Mouse (Mus musculus): Measurements from ENCODE around the gene Morn3. TPM values are rescaled to one million over a fixed set of nuclear protein-coding genes. Genes with fewer than 3 reads are reported as not detected.

The Morn3 gene
- total and polyA plus RNA-seq, 3 experiments = not detected

DNA sequence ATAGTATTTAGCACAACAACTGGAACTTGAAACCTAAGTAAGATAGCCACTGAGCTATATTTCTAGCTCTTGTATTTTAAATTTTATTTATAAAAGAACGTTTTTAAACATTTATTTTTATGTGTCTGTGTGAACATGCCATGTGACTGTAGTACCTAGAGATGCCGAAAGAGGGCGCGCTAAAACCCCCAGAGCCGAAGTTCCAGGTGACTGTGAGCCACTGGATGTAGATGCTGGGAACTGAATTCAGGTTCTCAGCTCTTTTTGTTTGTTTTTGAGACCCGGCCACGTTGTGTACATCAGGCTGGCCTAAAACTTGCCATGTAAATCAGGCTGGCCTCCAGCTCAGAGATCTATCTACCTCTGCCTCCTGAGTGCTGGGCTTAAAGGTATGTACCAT is 3.0 kb downstream of the Morn3 start:
- Histone ChIP-seq H3K36me3 (replicated peaks in 1 of 2; ENCODE audit: control insufficient read depth in 1 of 2, insufficient read depth in 1 of 2, low read length in 1 of 2) (no peaks in the 10 kb centered on the region), H3K79me2 (replicated peaks; ENCODE audit: control insufficient read depth, extremely low read depth, insufficient read depth, poor library complexity, severe bottlenecking) (no peaks in the 10 kb centered on the region), H3K27ac (ENCODE audit: insufficient read depth, low read depth) (no peak overlapping the region), H3K9ac (ENCODE audit: insufficient read depth, low read depth) (no peak overlapping the region), H3K4me1 (ENCODE audit: control insufficient read depth in 1 of 2, insufficient read depth in 2 of 2) (peaks cover 2 to 26% of the 10 kb centered on the region in 2 experiments; a peak in 2 of 4 replicates), H3K27me3 (replicated peaks) (no peaks in the 10 kb centered on the region), H3K9me3 (replicated peaks; ENCODE audit: low read length) (no peaks in the 10 kb centered on the region), H3K4me3 (replicated peaks in 1 of 3; ENCODE audit: low read depth in 2 of 3, low read length in 2 of 3, poor library complexity in 1 of 3) (no peak overlapping the region), H3K4me2 (ENCODE audit: insufficient read depth, low read depth, poor library complexity, severe bottlenecking) (no peak overlapping the region)
- TF ChIP-seq USF2 (conservative IDR thresholded peaks at IDR 0.05; ENCODE audit: low read depth, low read length) (no peak), POLR2A (IDR thresholded peaks at IDR 0.05; ENCODE audit: low read depth, low read length) (no peak), SMC3 (IDR thresholded peaks at IDR 0.05; ENCODE audit: low read depth, low read length) (peak; percentile 32), POLR2AphosphoS2 (IDR thresholded peaks at IDR 0.05; ENCODE audit: low read depth, low read length) (no peak), MAFK (IDR thresholded peaks at IDR 0.05; ENCODE audit: insufficient replicate concordance, low read length) (no peak), TCF12 (IDR thresholded peaks at IDR 0.05; ENCODE audit: low read depth, low read length) (no peak), EP300 (IDR thresholded peaks at IDR 0.05; ENCODE audit: low read length) (no peak), USF1 (IDR thresholded peaks at IDR 0.05; ENCODE audit: low read depth, low read length) (peak; percentile 3; the same call in 1 of the 2 replicates), MYC (IDR thresholded peaks at IDR 0.05; ENCODE audit: low read depth, low read length) (0 out of 2 replicates have a peak, but pooled peaks have one; percentile 21), JUND (conservative IDR thresholded peaks at IDR 0.05; ENCODE audit: low read depth, low read length) (no peak), CHD1 (IDR thresholded peaks at IDR 0.05; ENCODE audit: low read depth, low read length) (no peak), BHLHE40 (IDR thresholded peaks at IDR 0.05; ENCODE audit: low read depth, low read length) (no peak), UBTF (IDR thresholded peaks at IDR 0.05; ENCODE audit: low read depth, low read length) (no peak), MEF2A (IDR thresholded peaks at IDR 0.05; ENCODE audit: borderline replicate concordance, low read depth, low read length) (no peak), NRF1 (IDR thresholded peaks at IDR 0.05; ENCODE audit: low read depth, low read length) (no peak), RCOR1 (conservative IDR thresholded peaks at IDR 0.05; ENCODE audit: low read depth, low read length) (no peak), IRF4 (IDR thresholded peaks at IDR 0.05; ENCODE audit: low read depth, low read length) (no peak), RAD21 (IDR thresholded peaks at IDR 0.05; ENCODE audit: low read depth, low read length) (peak; percentile 18), CTCF (conservative IDR thresholded peaks at IDR 0.05 in 1 of 2, IDR thresholded peaks at IDR 0.05 in 1 of 2; ENCODE audit: low read depth in 2 of 2, low read length in 2 of 2) (peak; percentile 69 to 71), HCFC1 (IDR thresholded peaks at IDR 0.05; ENCODE audit: low read depth, low read length) (no peak), ELF1 (IDR thresholded peaks at IDR 0.05; ENCODE audit: low read depth, low read length) (no peak), PAX5 (IDR thresholded peaks at IDR 0.05; ENCODE audit: low read length) (no peak), MAX (IDR thresholded peaks at IDR 0.05; ENCODE audit: low read length) (0 out of 2 replicates have a peak, but pooled peaks have one; percentile 29), MAZ (IDR thresholded peaks at IDR 0.05; ENCODE audit: low read depth, low read length) (no peak), CHD2 (IDR thresholded peaks at IDR 0.05; ENCODE audit: low read length) (no peak), TBP (conservative IDR thresholded peaks at IDR 0.05; ENCODE audit: low read depth, low read length) (no peak), JUN (IDR thresholded peaks at IDR 0.05; ENCODE audit: insufficient read depth, low read depth, low read length) (no peak), E2F4 (IDR thresholded peaks at IDR 0.05; ENCODE audit: insufficient replicate concordance, low read depth, low read length) (no peak), ZNF384 (IDR thresholded peaks at IDR 0.05; ENCODE audit: low read depth, low read length) (no peak), SIN3A (IDR thresholded peaks at IDR 0.05; ENCODE audit: low read length) (no peak), GABPA (IDR thresholded peaks at IDR 0.05; ENCODE audit: insufficient replicate concordance, low read depth, low read length) (no peak), ZKSCAN1 (IDR thresholded peaks at IDR 0.05; ENCODE audit: borderline replicate concordance, low read depth, low read length) (no peak), MXI1 (IDR thresholded peaks at IDR 0.05; ENCODE audit: low read depth, low read length) (no peak), ZMIZ1 (IDR thresholded peaks at IDR 0.05; ENCODE audit: low read depth, low read length) (no peak), NELFE (IDR thresholded peaks at IDR 0.05; ENCODE audit: low read depth, low read length) (no peak), KAT2A (IDR thresholded peaks at IDR 0.05; ENCODE audit: insufficient replicate concordance, low read length) (no peak), ETS1 (conservative IDR thresholded peaks at IDR 0.05; ENCODE audit: low read depth, low read length) (no peak), ZC3H11A (IDR thresholded peaks at IDR 0.05; ENCODE audit: low read depth, low read length) (no peak)
- DNase-seq (ENCODE audit: extremely low read depth) = peak; percentile 47
- dilution Hi-C loops (cut with MboI; ENCODE audit: extremely low pct_ligation_motif_present, extremely low pct_unique_long_range_greater_than_20kb, low sequenced_read_pairs) = no loop called here
- in situ Hi-C loops (cut with MboI; ENCODE audit: low pct_ligation_motif_present, low pct_unique_long_range_greater_than_20kb, low sequenced_read_pairs) = no loop called here
